Mouse (Mus musculus) brain, embryonic 14.5 days (tissue): ENCODE measurements around the gene Prdm16.

ENCODE experiments used
- CTCF ChIP-seq: fragments of 200-500 bp; IDR thresholded peaks from 2 replicates; pipeline ENCODE4 v1.5.1; 2012; ENCODE audit warnings: inconsistent platforms, mild to moderate bottlenecking, moderate library complexity, borderline replicate concordance; ENCODE audit not compliant: insufficient read depth, insufficient read length; ENCODE audit errors: extremely low read depth
- POLR2A ChIP-seq: fragments of 200-500 bp; IDR thresholded peaks from 2 replicates; pipeline ENCODE4 v1.6.1; 2012; ENCODE audit warnings: mild to moderate bottlenecking, inconsistent platforms, borderline replicate concordance; ENCODE audit not compliant: poor library complexity, insufficient read depth, insufficient read length, severe bottlenecking; ENCODE audit errors: extremely low read depth

DNA sequence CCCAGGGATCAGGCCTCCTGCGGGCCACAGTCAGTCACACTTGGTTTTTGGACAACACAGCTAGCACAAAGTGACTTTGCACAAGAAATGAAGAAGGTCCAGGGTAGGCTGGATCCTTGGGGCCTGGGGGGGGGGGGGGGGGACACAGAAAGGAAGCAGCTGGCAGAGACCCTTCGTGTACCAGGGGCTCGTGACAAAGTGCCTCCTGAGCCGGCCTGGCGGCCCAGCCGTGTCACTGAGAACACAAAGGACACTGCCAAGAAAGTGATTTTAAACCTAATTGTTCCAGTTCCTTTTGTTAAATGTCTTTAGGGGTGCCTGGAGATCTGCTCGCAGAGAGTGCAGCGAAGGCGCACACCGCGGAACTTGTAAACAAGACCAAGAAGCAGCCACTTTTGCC lies 87.2 kb downstream of the Prdm16 start:
- no peak for TF ChIP-seq CTCF
- no peak for TF ChIP-seq POLR2A
